Mouse (Mus musculus) brain, embryonic 14.5 days (tissue): ENCODE measurements around the gene Zc2hc1b. TPM values are rescaled to one million over a fixed set of nuclear protein-coding genes. Genes with fewer than 3 reads are reported as not detected.

ENCODE experiments used
- DNase-seq: peaks from one replicate; pipeline ENCODE4 v3.0.0-alpha.2; 2011; ENCODE audit warnings: low read depth
- CTCF ChIP-seq: fragments of 200-500 bp; IDR thresholded peaks from 2 replicates; pipeline ENCODE4 v1.5.1; 2012; ENCODE audit warnings: inconsistent platforms, mild to moderate bottlenecking, moderate library complexity, borderline replicate concordance; ENCODE audit not compliant: insufficient read depth, insufficient read length; ENCODE audit errors: extremely low read depth
- POLR2A ChIP-seq: fragments of 200-500 bp; IDR thresholded peaks from 2 replicates; pipeline ENCODE4 v1.6.1; 2012; ENCODE audit warnings: mild to moderate bottlenecking, inconsistent platforms, borderline replicate concordance; ENCODE audit not compliant: poor library complexity, insufficient read depth, insufficient read length, severe bottlenecking; ENCODE audit errors: extremely low read depth
- polyA plus RNA-seq: library from polyadenylated mRNA; depleted of rRNA; stranded (reverse); fragments of >200 nt; gene quantifications from 2 replicates; pipeline ENCODE4 v1.2.3, GENCODE M21; 2012; rRNA removed

Gene Zc2hc1b
- polyA plus RNA-seq, result not detected in 2 replicates

GRCm38 (mm10) chr10:13177973-13178624, at the start of gene Zc2hc1b:
Zc2hc1b (minus strand) TSS chr10:13178023.
- no peak for TF ChIP-seq CTCF
- TF ChIP-seq POLR2A, result no peak

GRCm38 (mm10) chr10:13225377-13226063, 47.7 kb upstream of the Zc2hc1b start:
- DNase-seq, result no peak
- no peak for TF ChIP-seq CTCF
- no peak for TF ChIP-seq POLR2A

More at GRCm38 (mm10) chr10:13177973-13178624, at the start of gene Zc2hc1b:
- DNase-seq, result no peak

GRCm38 (mm10) chr10:13222135-13222534, 44.3 kb upstream of the Zc2hc1b start:
- DNase-seq, result no peak
- TF ChIP-seq POLR2A (no peak), CTCF (no peak)

GRCm38 (mm10) chr10:13220061-13220460, 42.2 kb upstream of the Zc2hc1b start:
- DNase-seq, result no peak
- TF ChIP-seq POLR2A, result no peak
- no peak for TF ChIP-seq CTCF

GRCm38 (mm10) chr10:13213956-13214355, 36.1 kb upstream of the Zc2hc1b start:
- no peak for TF ChIP-seq POLR2A
- no peak for TF ChIP-seq CTCF
- DNase-seq, result no peak

GRCm38 (mm10) chr10:13212829-13213228, 35.0 kb upstream of the Zc2hc1b start:
- TF ChIP-seq POLR2A, result no peak
- no peak for TF ChIP-seq CTCF
- no peak for DNase-seq

GRCm38 (mm10) chr10:13212326-13212725, 34.5 kb upstream of the Zc2hc1b start:
- TF ChIP-seq POLR2A (no peak), CTCF (no peak)
- DNase-seq, result peak; percentile 23

GRCm38 (mm10) chr10:13209930-13210637, 32.3 kb upstream of the Zc2hc1b start:
- no peak for TF ChIP-seq POLR2A
- TF ChIP-seq CTCF, result no peak
- no peak for DNase-seq

- DNase-seq, result no peak
- TF ChIP-seq CTCF (no peak), POLR2A (no peak)
Measured at GRCm38 (mm10) chr10:13209506-13209905, 31.7 kb upstream of the Zc2hc1b start.

GRCm38 (mm10) chr10:13209061-13209460, 31.2 kb upstream of the Zc2hc1b start:
- TF ChIP-seq POLR2A (no peak), CTCF (no peak)
- no peak for DNase-seq

GRCm38 (mm10) chr10:13201741-13202293, 24.0 kb upstream of the Zc2hc1b start:
- TF ChIP-seq POLR2A (no peak), CTCF (no peak)
- DNase-seq, result no peak

GRCm38 (mm10) chr10:13200862-13201261, 23.0 kb upstream of the Zc2hc1b start:
- DNase-seq, result no peak
- TF ChIP-seq POLR2A (no peak), CTCF (no peak)
